Mouse (Mus musculus) CH12.LX (cell line): ENCODE measurements around the gene Chd9. TPM values are rescaled to one million over a fixed set of nuclear protein-coding genes. Genes with fewer than 3 reads are reported as not detected.
A peak's percentile ranks its signal among the peaks of the same experiment; 100 is the strongest.

Experiments
- DNase-seq: peaks from one replicate; pipeline ENCODE4 v3.0.0-alpha.2; 2013; ENCODE audit errors: extremely low read depth
- H3K27ac ChIP-seq: 2 replicates; pipeline ENCODE4 v1.5.1; 2012; ENCODE audit warnings: low read depth, mild to moderate bottlenecking, control low read depth, moderate library complexity; ENCODE audit not compliant: insufficient read depth
- H3K27me3 ChIP-seq: replicated peaks from 2 replicates; pipeline ENCODE3; 2012; ENCODE audit warnings: inconsistent platforms
- H3K36me3 ChIP-seq, 2 experiments: replicated peaks in 1 of 2; 2 replicates each; pipeline versions ENCODE3 to v1.6.1; 2012; ENCODE audit warnings: inconsistent platforms in 1 of 2, low read length in 1 of 2, mild to moderate bottlenecking in 1 of 2, mixed read lengths in 1 of 2, moderate library complexity in 1 of 2; ENCODE audit not compliant: control insufficient read depth in 1 of 2, insufficient read depth in 1 of 2
- H3K4me1 ChIP-seq, 2 experiments: 2 replicates each; pipeline ENCODE4 v1.6.1; 2012; ENCODE audit warnings: inconsistent platforms in 1 of 2, moderate library complexity in 1 of 2; ENCODE audit not compliant: insufficient read depth in 2 of 2, control insufficient read depth in 1 of 2
- H3K4me2 ChIP-seq: 2 replicates; pipeline ENCODE4 v1.6.1; 2012; ENCODE audit warnings: low read depth, mild to moderate bottlenecking, control low read depth; ENCODE audit not compliant: poor library complexity, insufficient read depth, severe bottlenecking
- H3K4me3 ChIP-seq, 3 experiments: fragments of 150-350 bp in 1 of 3; sonication (generic) in 1 of 3; replicated peaks in 1 of 3; 2 replicates each; pipeline versions ENCODE3 to v1.5.1; 2011 to 2012; ENCODE audit warnings: low read depth in 2 of 3, low read length in 2 of 3, mild to moderate bottlenecking in 2 of 3, moderate library complexity in 2 of 3, control low read depth in 1 of 3, improper control_type of control experiment in 1 of 3, inconsistent platforms in 1 of 3, mixed read lengths in 1 of 3; ENCODE audit not compliant: poor library complexity in 1 of 3
- H3K79me2 ChIP-seq: replicated peaks from 2 replicates; pipeline ENCODE4 v1.6.1; 2012; ENCODE audit warnings: mild to moderate bottlenecking, moderate library complexity; ENCODE audit not compliant: control insufficient read depth, poor library complexity, insufficient read depth, severe bottlenecking; ENCODE audit errors: extremely low read depth
- H3K9ac ChIP-seq: 2 replicates; pipeline ENCODE4 v1.6.1; 2012; ENCODE audit warnings: low read depth, mild to moderate bottlenecking, control low read depth, moderate library complexity; ENCODE audit not compliant: insufficient read depth
- H3K9me3 ChIP-seq: replicated peaks from 2 replicates; pipeline ENCODE3; 2012; ENCODE audit warnings: low read length, inconsistent platforms, mixed read lengths
- BHLHE40 ChIP-seq: IDR thresholded peaks from 2 replicates; pipeline ENCODE4 v1.6.1; 2011; ENCODE audit warnings: mild to moderate bottlenecking, low read depth, low read length, improper control_type of control experiment
- CHD1 ChIP-seq: IDR thresholded peaks from 2 replicates; pipeline ENCODE4 v1.6.1; 2012; ENCODE audit warnings: low read depth, low read length, improper control_type of control experiment, inconsistent platforms
- CHD2 ChIP-seq: IDR thresholded peaks from 2 replicates; pipeline ENCODE4 v1.6.1; 2011; ENCODE audit warnings: low read length, improper control_type of control experiment
- ELF1 ChIP-seq: IDR thresholded peaks from 2 replicates; pipeline ENCODE4 v1.6.1; 2014; ENCODE audit warnings: low read depth, mild to moderate bottlenecking, inconsistent platforms, low read length, improper control_type of control experiment
- EP300 ChIP-seq: IDR thresholded peaks from 2 replicates; pipeline ENCODE4 v1.6.1; 2011; ENCODE audit warnings: low read length, improper control_type of control experiment
- ETS1 ChIP-seq: conservative IDR thresholded peaks from 2 replicates; pipeline ENCODE4 v1.6.1; 2012; ENCODE audit warnings: low read depth, mild to moderate bottlenecking, inconsistent platforms, low read length, improper control_type of control experiment, moderate library complexity
- GABPA ChIP-seq: IDR thresholded peaks from 2 replicates; pipeline ENCODE4 v1.6.1; 2012; ENCODE audit warnings: low read depth, low read length, improper control_type of control experiment, inconsistent platforms; ENCODE audit not compliant: insufficient replicate concordance
- IRF4 ChIP-seq: IDR thresholded peaks from 2 replicates; pipeline ENCODE4 v1.6.1; 2014; ENCODE audit warnings: low read depth, mild to moderate bottlenecking, inconsistent platforms, low read length, improper control_type of control experiment
- JUN ChIP-seq: IDR thresholded peaks from 2 replicates; pipeline ENCODE4 v1.6.1; 2011; ENCODE audit warnings: low read depth, mild to moderate bottlenecking, low read length, improper control_type of control experiment, moderate library complexity; ENCODE audit not compliant: insufficient read depth
- KAT2A ChIP-seq: IDR thresholded peaks from 2 replicates; pipeline ENCODE4 v1.6.1; 2012; ENCODE audit warnings: low read length, improper control_type of control experiment, inconsistent platforms; ENCODE audit not compliant: insufficient replicate concordance
- MAFK ChIP-seq: IDR thresholded peaks from 2 replicates; pipeline ENCODE4 v1.6.1; 2011; ENCODE audit warnings: low read length, improper control_type of control experiment; ENCODE audit not compliant: insufficient replicate concordance
- MAZ ChIP-seq: IDR thresholded peaks from 2 replicates; pipeline ENCODE4 v1.6.1; 2012; ENCODE audit warnings: low read depth, mild to moderate bottlenecking, inconsistent platforms, low read length, improper control_type of control experiment, moderate library complexity
- MEF2A ChIP-seq: IDR thresholded peaks from 2 replicates; pipeline ENCODE4 v1.6.1; 2014; ENCODE audit warnings: low read depth, mild to moderate bottlenecking, inconsistent platforms, low read length, improper control_type of control experiment, borderline replicate concordance
- MXI1 ChIP-seq: IDR thresholded peaks from 2 replicates; pipeline ENCODE4 v1.6.1; 2011; ENCODE audit warnings: mild to moderate bottlenecking, low read depth, low read length, improper control_type of control experiment
- MYC ChIP-seq: IDR thresholded peaks from 2 replicates; pipeline ENCODE4 v1.6.1; 2011; ENCODE audit warnings: low read depth, mild to moderate bottlenecking, improper control_type of control experiment, low read length
- NELFE ChIP-seq: IDR thresholded peaks from 2 replicates; pipeline ENCODE4 v1.6.1; 2011; ENCODE audit warnings: low read depth, low read length, improper control_type of control experiment
- NRF1 ChIP-seq: IDR thresholded peaks from 2 replicates; pipeline ENCODE4 v1.6.1; 2014; ENCODE audit warnings: low read depth, mild to moderate bottlenecking, inconsistent platforms, low read length, improper control_type of control experiment, moderate library complexity
- PAX5 ChIP-seq: IDR thresholded peaks from 2 replicates; pipeline ENCODE4 v1.6.1; 2012; ENCODE audit warnings: low read length, inconsistent platforms, mixed read lengths
- POLR2A ChIP-seq: IDR thresholded peaks from 2 replicates; pipeline ENCODE4 v1.6.1; 2011; ENCODE audit warnings: low read depth, mild to moderate bottlenecking, improper control_type of control experiment, low read length
- RCOR1 ChIP-seq: conservative IDR thresholded peaks from 2 replicates; pipeline ENCODE4 v1.6.1; 2012; ENCODE audit warnings: low read depth, mild to moderate bottlenecking, inconsistent platforms, low read length, improper control_type of control experiment
- SIN3A ChIP-seq: IDR thresholded peaks from 2 replicates; pipeline ENCODE4 v1.6.1; 2012; ENCODE audit warnings: low read length, improper control_type of control experiment, inconsistent platforms
- SMC3 ChIP-seq: IDR thresholded peaks from 2 replicates; pipeline ENCODE4 v1.6.1; 2011; ENCODE audit warnings: low read depth, low read length, improper control_type of control experiment
- TCF12 ChIP-seq: IDR thresholded peaks from 2 replicates; pipeline ENCODE4 v1.6.1; 2014; ENCODE audit warnings: low read depth, mild to moderate bottlenecking, inconsistent platforms, low read length, improper control_type of control experiment
- UBTF ChIP-seq: IDR thresholded peaks from 2 replicates; pipeline ENCODE4 v1.6.1; 2012; ENCODE audit warnings: low read depth, mild to moderate bottlenecking, inconsistent platforms, low read length, improper control_type of control experiment, moderate library complexity
- ZNF384 ChIP-seq: IDR thresholded peaks from 2 replicates; pipeline ENCODE4 v1.6.1; 2012; ENCODE audit warnings: low read depth, low read length, improper control_type of control experiment, inconsistent platforms
- dilution Hi-C: fragments of 300-500 bp; cut with MboI; formaldehyde crosslinking; loops from 2 replicates; pipeline ENCODE4 v1.14.3; 2020; ENCODE audit warnings: low sequenced_read_pairs; ENCODE audit not compliant: extremely low pct_unique_long_range_greater_than_20kb, extremely low pct_ligation_motif_present
- in situ Hi-C: fragments of 300-500 bp; cut with MboI; formaldehyde crosslinking; loops from 3 replicates; pipeline ENCODE4 v1.14.3; 2019; ENCODE audit warnings: low sequenced_read_pairs, low pct_ligation_motif_present, low pct_unique_long_range_greater_than_20kb, mixed read lengths
- polyA plus RNA-seq: library from polyadenylated mRNA; unstranded; fragments of >175 nt; gene quantifications from 2 replicates; pipeline ENCODE4 v1.2.1, GENCODE M21; 2012; ENCODE audit warnings: low read depth; ENCODE audit not compliant: insufficient read length
- total RNA-seq, 2 experiments: library from RNA; depleted of rRNA; stranded (reverse); fragments of 300-350 nt in 1 of 2; fragments of >200 nt in 1 of 2; gene quantifications; 2 replicates each; pipeline ENCODE4 v1.2.3; 2012 to 2014

Gene Chd9
- total and polyA plus RNA-seq, 3 experiments, result 12.7 to 188 (median 15.1) TPM

DNA sequence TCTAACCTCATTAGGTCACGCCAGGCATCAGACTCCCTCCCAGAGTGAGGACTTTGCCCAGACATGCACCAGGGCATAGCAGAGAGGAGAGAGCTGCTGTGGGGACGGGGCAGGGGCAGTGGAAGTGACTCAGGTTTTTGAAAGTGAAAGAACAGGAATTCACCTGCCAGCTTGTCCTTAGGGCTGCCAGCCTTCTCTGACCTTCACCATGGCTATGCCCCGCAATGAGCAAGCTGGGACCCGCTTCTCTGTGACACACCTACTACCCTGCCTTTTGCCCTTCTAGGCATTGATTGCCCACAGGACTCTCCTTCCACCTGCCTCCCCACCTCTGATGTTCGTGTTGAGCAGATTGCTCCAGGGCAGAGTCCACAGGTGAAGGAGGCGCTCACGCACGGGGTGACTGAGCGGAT, 2.7 kb upstream of the Chd9 start:
- peaks cover 21 to 48% of the 10 kb centered on the region in 2 experiments for H3K4me1 ChIP-seq
- no peak for DNase-seq
- H3K9ac ChIP-seq, result peak overlapping the region; percentile 47
- H3K27ac ChIP-seq, result peak overlapping the region; percentile 81
- peaks cover under 1% of the 10 kb centered on the region for H3K9me3 ChIP-seq
- peak overlapping the region in 1 of 3 experiments; percentile 19 for H3K4me3 ChIP-seq
- H3K27me3 ChIP-seq, result no peaks in the 10 kb centered on the region
- peak overlapping the region; percentile 69 for H3K4me2 ChIP-seq
- TF ChIP-seq IRF4, result peak; percentile 61
- TF ChIP-seq NRF1, result no peak
- TF ChIP-seq PAX5, result no peak
- peak; percentile 56; the same call in 1 of the 2 replicates for TF ChIP-seq TCF12
- peak; percentile 52; the same call in 1 of the 2 replicates for TF ChIP-seq ETS1
- TF ChIP-seq ELF1, result no peak
- TF ChIP-seq ZNF384, result no peak
- 0 out of 2 replicates have a peak, but pooled peaks have one; percentile 35 for TF ChIP-seq MEF2A
- TF ChIP-seq SIN3A, result 0 out of 2 replicates have a peak, but pooled peaks have one; percentile 25
- TF ChIP-seq EP300, result no peak; the same call in 1 of the 2 replicates
- peak; percentile 50 for TF ChIP-seq BHLHE40
- TF ChIP-seq POLR2A, result peak; percentile 41; the same call in 1 of the 2 replicates
- TF ChIP-seq RCOR1, result 0 out of 2 replicates have a peak, but pooled peaks have one; percentile 31
- dilution Hi-C loops (no loop called here), in situ Hi-C loops (loop anchor here (10.0 kb wide), 1 partner anchor 199 kb away; no protein-coding TSS in a partner anchor)
- H3K36me3 ChIP-seq, result no peaks in the 10 kb centered on the region
- peaks cover 12% of the 10 kb centered on the region for H3K79me2 ChIP-seq

- H3K36me3 ChIP-seq, result no peaks in the 10 kb centered on the region
- H3K4me2 ChIP-seq, result peak overlapping the region; percentile 87
- dilution Hi-C loops, result no loop called here
- peak overlapping the region; percentile 55 for H3K9ac ChIP-seq
- H3K9me3 ChIP-seq, result no peaks in the 10 kb centered on the region
- no peak for DNase-seq
- H3K4me1 ChIP-seq, result peaks cover 20 to 56% of the 10 kb centered on the region in 2 experiments
- TF ChIP-seq GABPA (no peak), JUN (no peak), MAZ (0 out of 2 replicates have a peak, but pooled peaks have one; percentile 35), KAT2A (no peak), MYC (0 out of 2 replicates have a peak, but pooled peaks have one; percentile 10), SMC3 (no peak; the same call in 1 of the 2 replicates), BHLHE40 (no peak), CHD1 (peak; percentile 17; the same call in 1 of the 2 replicates), MAFK (no peak), SIN3A (peak; percentile 53), UBTF (0 out of 2 replicates have a peak, but pooled peaks have one; percentile 17), RCOR1 (no peak), IRF4 (no peak), NELFE (no peak), CHD2 (peak; percentile 62), MXI1 (peak; percentile 40; the same call in 1 of the 2 replicates), ZNF384 (no peak)
- H3K79me2 ChIP-seq, result peaks cover 28% of the 10 kb centered on the region
- peak overlapping the region; percentile 58 to 81 (median 66) for H3K4me3 ChIP-seq
- in situ Hi-C loops, result loop anchor here (10.0 kb wide), 1 partner anchor 196 kb away; no protein-coding TSS in a partner anchor
- H3K27me3 ChIP-seq, result no peaks in the 10 kb centered on the region
- H3K27ac ChIP-seq, result peak overlapping the region; percentile 34
Observed at GRCm38 (mm10) chr8:90828987-90829740, 1.0 kb downstream of the Chd9 start.
